Mouse (Mus musculus): ENCODE data around the gene Rnft2.
A peak's percentile ranks its signal among the peaks of the same experiment; 100 is the strongest.

The Rnft2 gene

DNA sequence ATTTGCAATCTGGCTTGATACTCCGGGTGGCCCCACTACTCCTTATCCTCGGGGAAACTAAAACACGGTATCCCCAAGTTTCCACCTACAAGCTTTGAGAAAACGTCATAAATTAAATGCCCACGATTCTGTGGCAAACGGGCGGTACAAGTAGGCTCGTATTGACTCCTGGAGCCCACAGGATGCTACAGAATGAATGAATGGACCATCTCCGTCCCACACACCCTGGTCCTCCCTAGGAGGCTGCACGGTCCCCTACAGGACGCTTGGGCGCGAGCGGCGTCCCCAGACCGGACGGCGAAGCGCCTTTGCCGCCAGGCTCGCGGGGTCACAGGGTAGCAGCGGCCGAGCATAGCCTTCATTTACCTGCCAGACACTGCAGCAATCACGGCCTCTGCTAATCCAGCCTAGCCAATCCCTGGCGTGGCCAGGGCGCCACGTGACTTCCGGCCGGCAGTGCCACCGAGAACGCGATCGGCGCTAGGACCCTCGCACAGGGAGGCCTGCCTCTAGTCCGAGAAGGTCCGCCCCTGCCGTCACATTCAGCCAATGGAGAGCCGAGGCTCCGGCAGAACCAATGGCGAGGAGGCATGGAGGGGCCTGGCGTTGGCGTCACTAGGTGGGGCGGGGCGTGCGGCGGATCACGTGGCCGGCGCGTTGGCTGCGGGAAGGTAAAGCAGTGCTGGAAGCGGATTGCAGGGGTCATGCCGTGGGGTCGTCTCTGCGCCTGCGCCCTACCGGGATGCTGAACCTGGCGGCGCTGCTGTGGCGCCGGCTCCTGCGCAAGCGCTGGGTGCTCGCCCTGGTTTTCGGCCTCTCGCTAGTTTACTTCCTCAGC is at the start of gene Rnft2, which contains the start of gene 2410131K14Rik:
Rnft2 (minus strand) TSS at position 511 of the 838 bp plus-strand sequence.
2410131K14Rik (plus strand) TSS at position 622 of the 838 bp plus-strand sequence.
- peak; percentile 99 for DNase-seq (ENCODE audit: low read depth, low spot score)

DNA sequence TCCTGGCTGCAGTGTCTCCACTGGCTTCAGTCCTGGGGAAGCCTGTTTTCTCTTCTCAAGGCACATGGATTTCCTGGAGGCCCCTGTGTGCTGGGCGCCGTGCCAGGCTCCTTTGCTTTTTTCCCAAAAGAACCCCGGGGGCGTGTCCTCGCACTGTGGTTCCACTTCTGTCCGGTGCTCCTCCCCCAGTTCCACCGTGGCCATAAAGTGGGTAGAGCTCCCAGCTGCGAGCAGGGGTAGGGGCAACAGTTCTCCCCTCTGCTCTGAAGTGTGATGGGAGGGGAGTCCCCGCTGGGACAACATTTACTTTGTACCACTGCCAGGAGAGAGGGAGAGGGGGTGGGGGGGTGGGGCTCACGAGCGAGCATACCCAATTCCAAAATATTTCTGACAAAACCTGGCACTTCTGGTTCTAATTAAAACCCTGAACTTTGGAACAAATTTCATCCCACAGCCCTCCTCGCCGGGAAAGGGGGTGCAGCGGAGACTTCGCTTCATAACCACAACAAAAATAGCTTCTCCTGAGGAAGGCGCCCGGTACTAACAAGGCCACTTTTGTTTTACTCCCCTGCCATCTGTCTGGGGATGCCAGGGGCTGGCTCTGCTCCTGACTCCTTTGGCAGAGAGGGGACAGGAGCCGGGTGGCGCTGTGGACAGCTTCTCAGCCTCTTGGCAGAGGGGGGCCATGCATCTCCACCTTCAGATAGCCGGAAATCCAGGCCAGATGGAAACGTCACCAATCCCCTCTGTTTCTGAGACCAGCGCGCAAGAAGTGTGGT is 49.4 kb upstream of the Rnft2 start:
- DNase-seq (ENCODE audit: low read depth, low spot score): no peak

DNA sequence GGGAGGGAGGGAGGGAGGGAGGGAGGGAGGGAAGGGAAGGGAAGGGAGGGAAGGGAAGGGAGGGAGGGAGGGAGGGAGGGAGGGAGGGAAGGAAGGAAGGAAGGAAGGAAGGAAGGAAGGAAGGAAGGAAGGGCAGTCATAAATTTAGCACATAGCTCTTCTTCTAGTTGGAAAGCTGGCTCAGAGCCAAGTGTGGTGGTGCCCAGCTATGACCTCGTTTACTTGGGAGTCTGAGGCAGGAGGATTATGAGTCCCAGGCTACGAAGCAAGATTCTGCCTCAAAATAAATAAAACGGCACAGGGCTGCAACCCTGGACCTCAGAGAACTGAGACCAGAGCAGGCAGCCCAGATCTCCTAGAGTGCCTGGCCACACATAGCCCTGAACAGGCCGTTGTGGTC is 47.6 kb upstream of the Rnft2 start:
- no peak for DNase-seq (ENCODE audit: low read depth, low spot score)

DNA sequence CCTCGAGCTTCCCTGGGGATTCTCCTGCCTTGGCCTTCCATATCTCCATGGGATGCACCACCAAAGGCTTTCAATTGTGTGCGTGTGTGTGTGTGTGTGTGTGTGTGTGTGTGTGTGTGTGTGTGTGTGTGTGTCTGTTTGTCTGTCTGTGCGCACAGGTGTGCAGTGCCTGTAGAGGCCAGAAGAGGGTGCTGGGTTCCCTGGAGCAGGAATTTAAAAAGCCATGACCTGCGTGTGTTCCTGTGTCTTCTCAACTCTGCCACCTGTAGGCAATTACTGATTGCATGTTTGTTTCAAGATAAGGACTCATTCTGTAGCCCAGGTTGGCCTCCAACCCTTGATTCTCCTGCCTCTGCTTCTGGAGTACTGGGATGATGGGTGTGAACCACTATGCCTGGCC is 46.5 kb upstream of the Rnft2 start:
- no peak for DNase-seq (ENCODE audit: low read depth, low spot score)

DNA sequence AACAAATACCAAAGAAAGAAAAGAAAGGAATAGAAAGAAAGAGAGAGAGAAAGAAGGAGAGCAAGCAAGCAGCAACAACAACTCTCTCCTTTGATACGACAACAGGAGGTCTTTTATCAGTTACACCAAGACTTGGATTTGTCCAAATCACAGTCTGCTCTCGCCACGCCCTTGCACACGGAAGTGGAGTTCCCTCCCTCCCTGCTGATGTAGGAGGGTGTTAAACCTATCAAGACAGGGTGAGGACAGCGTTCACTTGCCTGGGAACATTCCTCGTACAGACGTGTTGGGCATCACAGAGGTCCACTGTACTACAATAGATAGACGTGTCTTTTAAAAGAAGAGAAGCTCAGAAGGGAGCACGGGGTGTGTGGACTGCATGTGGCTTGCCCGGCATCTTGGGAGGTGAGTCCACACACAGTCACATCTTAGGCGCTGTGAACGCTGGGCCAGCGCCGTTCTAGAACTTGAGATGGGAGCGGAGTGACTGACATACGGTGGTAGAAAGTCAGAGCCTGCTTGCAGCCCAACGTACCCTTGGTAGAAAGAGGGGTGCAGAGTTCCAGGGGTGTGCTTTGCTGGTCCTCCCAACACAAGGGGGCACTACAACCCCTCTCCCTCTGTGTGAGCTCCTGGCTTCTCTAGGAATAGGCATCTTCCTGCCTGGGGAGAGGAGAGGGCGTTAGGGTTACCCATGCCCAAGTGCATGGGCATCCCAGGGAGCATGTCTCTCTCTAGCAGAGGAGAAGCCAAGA is 33.0 kb upstream of the Rnft2 start:
- no peak for DNase-seq (ENCODE audit: low read depth, low spot score)

DNA sequence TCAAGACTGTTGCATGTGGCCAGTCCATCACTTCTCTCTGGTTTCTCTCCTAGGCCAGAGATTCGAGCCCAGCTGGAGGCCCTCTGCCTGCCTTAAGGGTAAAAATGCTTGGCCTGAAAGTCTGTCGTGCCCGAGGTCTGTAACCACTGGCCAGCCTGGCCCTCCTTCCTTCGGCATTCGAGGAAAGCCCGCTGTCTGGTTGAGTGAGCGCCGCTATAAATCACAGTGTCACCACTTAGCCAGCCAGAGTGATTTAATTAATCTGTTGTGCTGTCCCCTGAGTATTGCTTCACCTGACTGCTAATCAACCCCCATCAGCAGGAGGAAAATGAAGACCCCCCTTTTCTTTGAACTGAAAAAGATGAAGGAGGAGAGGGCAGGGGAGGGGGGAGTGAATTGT is 31.8 kb upstream of the Rnft2 start:
- no peak for DNase-seq (ENCODE audit: low read depth, low spot score)

DNA sequence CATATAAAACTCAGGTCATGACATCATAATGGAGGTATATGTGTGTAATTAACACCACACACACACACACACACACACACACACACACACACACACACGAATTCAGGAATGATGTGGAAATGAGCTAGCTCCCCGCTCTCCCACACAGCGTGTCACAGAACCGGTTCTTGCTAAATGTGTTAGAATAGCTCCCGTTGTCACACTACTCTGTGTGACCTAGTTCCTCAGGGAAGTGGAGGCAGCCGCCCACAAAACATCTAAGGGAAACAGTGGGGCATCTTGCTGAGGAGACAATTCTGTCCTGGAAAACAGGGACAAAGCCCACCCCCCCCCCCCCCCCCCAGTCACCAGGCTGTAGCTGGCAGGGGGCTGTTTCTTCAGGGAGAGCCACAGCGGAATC is 31.4 kb upstream of the Rnft2 start:
- DNase-seq (ENCODE audit: low read depth, low spot score): peak; percentile 78

DNA sequence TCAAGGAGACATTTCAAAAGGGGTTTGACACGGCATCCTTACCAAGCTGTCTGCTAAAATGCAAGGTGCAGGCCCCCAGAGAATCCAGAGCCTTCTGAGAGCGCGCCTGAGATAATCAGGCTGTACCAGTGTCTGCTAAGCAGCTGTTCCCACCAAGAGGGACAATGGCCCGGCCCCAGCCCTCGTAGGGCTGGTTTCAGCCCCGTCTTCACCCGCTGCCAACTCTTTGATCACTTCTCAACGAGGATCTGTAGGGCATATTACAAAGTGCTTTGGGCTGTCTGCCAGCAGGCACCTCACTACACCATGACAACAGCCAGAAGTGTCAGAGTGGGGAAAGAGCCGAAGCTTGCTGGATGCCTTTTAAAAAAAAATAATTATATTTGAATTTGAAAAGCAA is 29.6 kb upstream of the Rnft2 start:
- no peak for DNase-seq (ENCODE audit: low read depth, low spot score)

DNA sequence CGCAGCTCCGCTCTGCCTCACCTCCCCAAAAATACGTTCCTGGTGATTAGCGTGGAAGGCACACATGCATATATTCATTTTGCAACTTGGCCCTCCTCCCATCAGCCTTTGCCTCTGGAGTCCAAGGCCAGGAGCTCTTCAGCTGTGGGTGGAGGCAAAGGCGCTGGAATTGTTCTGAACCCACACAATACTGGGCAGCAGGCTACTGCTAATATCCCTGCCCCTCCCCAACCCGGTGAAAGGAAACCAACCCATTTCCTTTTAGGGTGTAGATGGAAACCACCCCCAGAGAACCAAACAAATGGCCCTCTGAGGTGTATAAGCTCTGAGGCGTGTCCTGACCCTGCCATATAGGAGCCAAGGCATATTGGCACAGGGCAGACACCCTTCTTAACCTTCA is 28.5 kb upstream of the Rnft2 start:
- no peak for DNase-seq (ENCODE audit: low read depth, low spot score)

DNA sequence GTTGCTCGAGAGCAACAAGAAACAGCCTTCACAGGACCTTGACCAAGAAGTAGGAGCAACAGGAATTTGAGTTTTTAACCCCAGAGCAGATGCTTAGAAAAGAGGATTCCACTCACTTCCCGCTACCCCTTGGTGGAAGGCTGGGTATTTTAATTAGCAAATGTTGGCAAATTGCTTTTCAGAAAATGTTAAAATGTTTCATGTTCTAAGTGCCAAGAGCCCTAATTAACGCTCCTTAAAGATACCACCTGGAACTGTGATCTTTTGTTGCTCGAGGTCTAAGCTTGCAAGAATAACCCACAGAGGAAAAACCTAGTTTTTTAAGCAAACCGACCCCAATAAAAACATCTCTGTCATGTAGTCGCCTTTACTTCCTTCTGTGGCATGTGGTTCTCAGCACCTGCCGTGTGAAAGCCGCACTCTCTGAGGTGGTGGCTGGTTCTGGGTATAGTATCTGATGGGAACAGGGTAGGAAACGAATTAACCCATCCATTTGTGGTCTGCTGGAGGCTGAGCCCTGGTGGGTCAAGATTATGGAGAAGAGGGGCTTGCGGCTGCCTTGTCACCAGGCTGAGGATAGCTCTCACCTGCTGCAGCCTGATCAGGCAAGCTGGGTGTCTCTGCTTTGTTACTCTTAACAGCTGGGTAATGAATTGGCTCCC is 26.7 kb upstream of the Rnft2 start:
- DNase-seq (ENCODE audit: low read depth, low spot score): no peak

DNA sequence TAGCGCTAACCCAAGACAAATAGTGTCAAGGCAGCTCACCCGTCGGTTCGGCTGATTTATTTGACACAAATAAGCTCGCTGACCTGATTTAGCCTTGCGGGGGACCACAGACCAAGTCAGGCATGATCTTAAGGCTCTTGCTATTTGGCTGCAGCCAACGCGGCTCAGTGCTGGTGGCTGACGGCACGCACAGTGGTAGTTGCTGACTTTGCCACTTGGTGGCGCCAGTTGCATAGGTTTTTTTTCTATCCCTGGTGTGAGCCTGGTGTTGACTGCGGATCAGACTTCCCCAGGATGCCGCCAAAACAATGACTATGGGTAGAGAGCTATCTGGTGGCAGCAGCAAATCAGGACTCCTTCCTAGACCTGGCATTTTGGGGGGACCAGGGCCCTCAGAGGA is 24.1 kb upstream of the Rnft2 start:
- DNase-seq (ENCODE audit: low read depth, low spot score): peak; percentile 58

DNA sequence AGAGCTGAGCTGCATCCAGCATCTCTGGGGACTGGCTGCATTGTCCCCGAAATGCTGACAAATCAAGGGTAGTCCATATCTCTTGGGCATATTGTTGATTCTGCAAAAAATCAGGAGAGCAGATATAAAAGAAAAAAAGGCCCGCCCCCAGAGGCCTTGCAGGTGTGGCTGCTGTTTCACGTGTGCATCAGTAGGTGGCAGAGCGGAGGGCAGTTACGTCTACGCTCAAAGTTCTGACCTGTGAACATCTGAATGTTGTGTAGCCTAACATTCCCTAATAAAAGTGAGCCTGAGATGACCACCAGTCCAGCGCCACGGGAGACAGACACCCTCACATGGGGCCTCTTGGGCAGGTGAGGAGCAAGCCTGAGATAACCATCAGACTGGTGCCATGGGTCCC is 21.4 kb upstream of the Rnft2 start:
- DNase-seq (ENCODE audit: low read depth, low spot score): no peak

DNA sequence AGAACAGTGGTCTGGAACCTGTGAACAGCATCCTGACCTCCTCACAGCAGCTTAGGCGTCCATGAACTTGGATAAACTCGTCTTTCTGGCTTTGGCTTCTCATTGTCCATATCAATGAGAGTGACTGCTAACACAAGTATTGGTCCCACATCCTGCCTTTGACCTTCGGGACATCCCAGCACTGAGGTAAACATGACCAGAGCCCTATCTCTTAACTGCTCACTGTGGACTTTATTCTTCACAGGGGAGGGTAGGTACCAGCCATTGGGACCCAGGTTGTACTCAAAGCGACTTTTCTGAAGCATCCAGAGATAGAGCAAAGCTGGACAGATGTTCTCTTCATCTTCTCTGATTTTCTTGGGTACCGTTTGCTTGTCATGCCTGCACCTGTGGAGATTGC is 20.4 kb upstream of the Rnft2 start:
- no peak for DNase-seq (ENCODE audit: low read depth, low spot score)

DNA sequence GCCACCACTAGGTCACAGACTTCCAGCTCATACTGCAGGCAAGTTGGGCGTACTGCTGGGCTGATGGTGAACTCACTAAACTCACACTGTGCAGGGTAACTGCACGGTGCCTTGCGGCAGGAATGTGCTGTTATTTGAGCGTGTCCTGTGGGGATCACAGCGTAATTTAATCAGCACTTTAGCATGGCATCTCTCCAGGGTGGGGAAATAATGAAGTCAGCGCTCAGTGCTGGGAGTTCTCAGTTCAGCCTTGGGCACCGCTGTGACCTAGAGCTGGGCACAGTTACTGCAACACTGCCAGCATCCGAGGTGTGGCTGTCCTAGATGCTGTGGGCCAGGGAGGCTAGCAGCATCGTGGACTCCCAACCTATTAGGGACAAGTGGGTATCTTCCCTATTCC is 19.4 kb upstream of the Rnft2 start:
- DNase-seq (ENCODE audit: low read depth, low spot score): no peak

DNA sequence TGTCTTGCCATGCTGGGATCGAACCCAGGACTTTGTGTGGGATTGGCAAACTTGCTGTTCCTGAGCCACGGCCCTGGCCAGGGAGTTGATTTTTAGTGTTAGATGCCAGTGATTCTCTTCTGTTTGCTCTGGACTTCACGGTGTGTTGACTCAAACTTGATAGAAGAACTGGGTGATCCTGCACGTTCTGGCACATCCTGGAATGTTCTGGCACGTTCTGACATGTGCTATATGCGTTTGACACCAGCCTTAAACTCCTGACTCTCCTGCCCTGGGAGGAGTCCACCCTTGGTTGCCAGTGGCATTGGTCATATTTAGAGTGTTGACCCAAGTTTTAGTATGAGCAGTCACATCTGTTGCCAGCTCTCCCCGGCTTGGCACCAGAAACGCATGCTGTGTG is 17.5 kb upstream of the Rnft2 start:
- no peak for DNase-seq (ENCODE audit: low read depth, low spot score)

DNA sequence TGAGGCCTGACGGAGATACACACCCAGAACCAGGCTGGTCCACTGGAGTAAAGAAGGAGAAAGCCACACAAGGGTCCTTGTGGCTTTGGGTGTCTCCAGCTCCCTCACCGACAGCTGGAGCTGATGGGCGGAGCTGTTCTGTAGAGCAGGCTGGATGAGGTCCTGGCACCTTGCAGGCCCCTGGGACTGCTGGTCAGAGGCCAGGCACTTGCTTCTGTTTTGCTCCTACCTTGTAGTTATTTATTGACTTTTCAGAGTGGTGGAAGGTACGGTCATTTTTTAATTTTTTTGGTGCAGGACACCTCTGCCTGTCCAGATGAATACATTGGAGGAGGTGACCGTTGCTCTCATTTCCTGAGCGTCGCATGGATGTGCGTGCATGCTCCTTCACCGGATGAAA is 16.3 kb upstream of the Rnft2 start:
- no peak for DNase-seq (ENCODE audit: low read depth, low spot score)

DNA sequence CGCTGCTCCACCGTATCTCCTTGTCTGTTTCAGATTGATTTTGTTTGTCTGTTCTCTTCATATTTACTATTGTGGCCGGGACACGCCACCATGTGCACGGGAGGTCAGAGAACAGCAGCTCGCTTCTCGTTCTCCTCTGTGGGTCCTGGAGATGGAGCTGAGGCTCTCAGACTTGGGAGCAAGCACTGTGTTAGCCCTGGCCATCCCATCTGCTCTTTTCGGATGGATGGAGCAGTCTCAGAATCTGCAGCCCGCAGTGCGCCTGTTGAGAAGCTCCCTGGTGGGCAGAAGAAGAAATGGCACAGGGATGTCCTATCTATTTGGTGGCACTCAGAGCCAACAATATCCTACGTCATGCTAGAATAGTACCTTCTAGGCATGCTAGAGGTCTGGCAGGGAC is 15.7 kb upstream of the Rnft2 start:
- DNase-seq (ENCODE audit: low read depth, low spot score): no peak

DNA sequence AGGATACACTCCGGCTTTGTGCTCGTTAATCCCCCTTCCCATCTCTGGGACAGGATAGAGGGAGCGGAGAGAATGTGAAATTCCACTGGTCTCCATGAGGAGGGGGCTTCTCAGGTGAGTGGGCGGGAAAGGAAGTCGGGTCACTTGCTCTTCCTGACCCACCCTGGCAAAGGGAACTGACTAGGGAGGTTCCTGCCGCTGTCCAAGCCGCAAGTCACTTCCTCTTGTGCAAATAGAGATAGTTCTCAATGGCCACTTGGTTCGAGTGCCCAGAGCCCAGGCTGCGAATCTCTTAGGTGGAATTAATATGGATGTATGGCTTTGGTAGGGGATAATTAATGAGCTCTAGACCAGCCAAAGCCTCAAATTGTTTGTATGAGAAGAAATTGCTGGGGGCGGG is 15.1 kb upstream of the Rnft2 start:
- DNase-seq (ENCODE audit: low read depth, low spot score): no peak

DNA sequence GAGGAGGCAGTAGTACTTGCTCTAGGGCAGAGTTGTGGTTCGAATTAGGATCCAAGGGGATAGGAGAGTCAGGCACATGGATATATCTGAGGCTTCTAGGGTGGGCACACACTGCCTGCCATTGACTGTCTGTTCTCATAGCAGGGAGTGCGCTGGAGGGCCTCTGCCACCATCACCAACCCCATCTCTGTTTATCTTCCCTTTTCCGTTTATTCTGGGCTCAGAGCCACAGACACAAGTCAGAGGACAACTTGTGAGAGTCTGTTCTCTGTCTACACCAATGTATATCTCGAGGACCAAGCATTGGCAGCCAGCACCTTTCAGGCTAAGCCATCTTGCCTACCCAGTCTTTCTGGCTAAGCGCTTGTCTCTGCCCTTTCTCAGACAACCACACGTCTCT is 14.7 kb upstream of the Rnft2 start:
- DNase-seq (ENCODE audit: low read depth, low spot score): no peak

DNA sequence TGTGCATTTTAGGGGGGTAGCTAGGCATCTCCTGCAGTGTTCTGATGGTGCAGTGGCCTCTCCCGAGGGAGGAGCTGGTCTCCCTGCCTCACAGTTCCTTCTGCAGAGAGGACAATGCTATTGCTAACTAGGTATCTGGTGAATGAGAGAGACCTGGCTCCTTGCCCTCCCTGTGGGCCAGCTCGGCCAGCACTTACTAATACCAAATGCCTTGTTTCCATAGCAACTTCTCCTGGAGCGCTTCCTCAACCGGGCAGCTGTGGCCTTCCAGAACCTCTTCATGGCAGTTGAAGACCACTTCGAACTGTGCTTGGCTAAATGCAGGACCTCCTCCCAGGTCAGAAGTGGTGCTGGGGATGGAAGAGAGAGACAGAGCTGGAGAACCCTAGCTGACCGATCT is 14.2 kb upstream of the Rnft2 start:
- DNase-seq (ENCODE audit: low read depth, low spot score): no peak

DNA sequence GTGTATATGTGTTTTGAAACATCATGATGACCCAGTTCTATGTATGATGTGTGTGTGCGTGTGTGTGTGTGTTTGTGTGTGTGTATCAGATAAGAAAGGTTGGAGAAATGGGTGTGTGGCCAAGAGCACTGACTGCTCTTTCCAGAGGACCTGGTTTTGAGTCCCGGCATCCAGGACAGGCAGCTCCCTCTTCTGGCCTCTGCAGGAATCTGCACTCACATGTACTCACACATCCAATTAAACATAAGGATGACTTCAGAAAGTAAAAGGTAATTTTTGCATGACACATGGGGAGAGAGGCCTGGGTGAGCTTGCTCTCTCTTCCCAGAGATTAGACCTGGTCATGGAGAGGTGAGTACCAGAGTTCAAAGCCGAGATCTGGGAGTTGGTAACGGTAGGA is 12.1 kb upstream of the Rnft2 start:
- no peak for DNase-seq (ENCODE audit: low read depth, low spot score)

DNA sequence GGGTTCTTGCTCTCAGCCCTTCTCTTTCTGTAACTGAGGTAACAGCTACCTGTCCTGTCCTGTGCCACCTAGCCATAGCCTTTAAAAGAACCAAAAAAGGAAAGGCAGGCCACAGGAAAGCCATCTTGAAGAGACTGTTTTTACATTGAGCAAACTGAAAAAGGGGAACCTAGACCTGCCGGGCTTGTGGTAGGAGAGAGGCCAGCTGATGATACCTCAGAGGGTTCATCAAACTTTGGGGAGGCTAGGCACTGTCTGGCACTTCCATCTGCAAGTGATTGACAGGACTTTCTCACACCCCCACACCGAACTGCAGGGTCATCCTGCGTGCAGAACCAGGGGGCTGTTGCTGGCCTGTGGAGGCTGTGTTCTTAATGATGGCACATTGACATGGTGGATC is 8.6 kb upstream of the Rnft2 start:
- DNase-seq (ENCODE audit: low read depth, low spot score): no peak
